Mouse (Mus musculus): ENCODE results near the gene Kif21b.

Kif21b gene

GRCm38 (mm10) chr1:136159830-136160229 lies 28.6 kb downstream of the Kif21b start:
- DNase-seq (ENCODE audit: low read depth, low spot score) = no peak

GRCm38 (mm10) chr1:136160297-136160696 lies 29.1 kb downstream of the Kif21b start:
- no peak for DNase-seq (ENCODE audit: low read depth, low spot score)

- no peak for DNase-seq (ENCODE audit: low read depth, low spot score)
Observed at GRCm38 (mm10) chr1:136160930-136161329, 29.7 kb downstream of the Kif21b start.

- no peak for DNase-seq (ENCODE audit: low read depth, low spot score)
Observed at GRCm38 (mm10) chr1:136161333-136161921, 30.2 kb downstream of the Kif21b start.

- DNase-seq (ENCODE audit: low read depth, low spot score) = no peak
Observed at GRCm38 (mm10) chr1:136165436-136165835, 34.2 kb downstream of the Kif21b start.

- DNase-seq (ENCODE audit: low read depth, low spot score) = no peak
Observed at GRCm38 (mm10) chr1:136167657-136168056, 36.5 kb downstream of the Kif21b start.

- peak; percentile 73 for DNase-seq (ENCODE audit: low read depth, low spot score)
Observed at GRCm38 (mm10) chr1:136170109-136170508, 38.9 kb downstream of the Kif21b start.

GRCm38 (mm10) chr1:136172696-136173095 lies 41.5 kb downstream of the Kif21b start:
- DNase-seq (ENCODE audit: low read depth, low spot score) = no peak

- no peak for DNase-seq (ENCODE audit: low read depth, low spot score)
Observed at GRCm38 (mm10) chr1:136174101-136174606, 43.0 kb downstream of the Kif21b start.

- DNase-seq (ENCODE audit: low read depth, low spot score) = peak; percentile 46
Observed at GRCm38 (mm10) chr1:136175183-136175582, 44.0 kb downstream of the Kif21b start.

- DNase-seq (ENCODE audit: low read depth, low spot score) = no peak
Observed at GRCm38 (mm10) chr1:136177085-136177484, 45.9 kb downstream of the Kif21b start.

- no peak for DNase-seq (ENCODE audit: low read depth, low spot score)
Observed at GRCm38 (mm10) chr1:136178741-136179140, 47.6 kb downstream of the Kif21b start.

- DNase-seq (ENCODE audit: low read depth, low spot score) = no peak
Observed at GRCm38 (mm10) chr1:136179511-136180001, 48.4 kb downstream of the Kif21b start.

- DNase-seq (ENCODE audit: low read depth, low spot score) = no peak
Observed at GRCm38 (mm10) chr1:136190033-136190432, 58.8 kb downstream of the Kif21b start.

- DNase-seq (ENCODE audit: low read depth, low spot score) = no peak
Observed at GRCm38 (mm10) chr1:136212803-136213202, 81.6 kb downstream of the Kif21b start, which contains the start of gene Mroh3. Gene Mroh3 (minus strand): TSS chr1:136212828.

- DNase-seq (ENCODE audit: low read depth, low spot score) = no peak
Observed at GRCm38 (mm10) chr1:136214304-136214703, 83.1 kb downstream of the Kif21b start.

GRCm38 (mm10) chr1:136220037-136220871 lies 89.1 kb downstream of the Kif21b start:
- DNase-seq (ENCODE audit: low read depth, low spot score) = no peak

- no peak for DNase-seq (ENCODE audit: low read depth, low spot score)
Observed at GRCm38 (mm10) chr1:136222386-136222785, 91.2 kb downstream of the Kif21b start.

GRCm38 (mm10) chr1:136223758-136224342 lies 92.7 kb downstream of the Kif21b start:
- DNase-seq (ENCODE audit: low read depth, low spot score) = no peak

GRCm38 (mm10) chr1:136225846-136226245 lies 94.7 kb downstream of the Kif21b start:
- DNase-seq (ENCODE audit: low read depth, low spot score) = no peak

GRCm38 (mm10) chr1:136226626-136227025 lies 95.4 kb downstream of the Kif21b start:
- no peak for DNase-seq (ENCODE audit: low read depth, low spot score)
